Mouse (Mus musculus) hindbrain, embryonic 12.5 days (tissue): ENCODE measurements around the gene Vmn1r170. TPM values are rescaled to one million over a fixed set of nuclear protein-coding genes. Genes with fewer than 3 reads are reported as not detected.
"Not testable (repeated sequence)": the region's sequence is repeated elsewhere in the genome, so short reads cannot be mapped to it uniquely, and the experiment has no call there.

Source experiments
- ATAC-seq: fragments of 200-750 bp; cut with Nextera tagmentation; 2 replicates; pipeline ENCODE4 v1.8.0; 2017; ENCODE audit warnings: moderate TSS enrichment; ENCODE audit not compliant: low FRiP score
- H3K27ac ChIP-seq: fragments of 300-500 bp; sonication (generic); 2 replicates; pipeline ENCODE4 v1.5.1; 2016; ENCODE audit warnings: mild to moderate bottlenecking
- H3K27me3 ChIP-seq: fragments of 300-500 bp; sonication (generic); 2 replicates; pipeline ENCODE4 v1.6.1; 2016; ENCODE audit warnings: mild to moderate bottlenecking
- H3K36me3 ChIP-seq: fragments of 300-500 bp; sonication (generic); 2 replicates; pipeline ENCODE4 v1.6.1; 2016; ENCODE audit warnings: mild to moderate bottlenecking
- H3K4me1 ChIP-seq: fragments of 300-500 bp; sonication (generic); 2 replicates; pipeline ENCODE4 v1.6.1; 2016
- H3K4me2 ChIP-seq: fragments of 300-500 bp; sonication (generic); replicated peaks from 2 replicates; pipeline ENCODE4 v1.6.1; 2016; ENCODE audit warnings: mild to moderate bottlenecking
- H3K4me3 ChIP-seq: fragments of 300-500 bp; sonication (generic); 2 replicates; pipeline ENCODE4 v1.5.1; 2016; ENCODE audit warnings: mild to moderate bottlenecking
- H3K9ac ChIP-seq: fragments of 300-500 bp; sonication (generic); 2 replicates; pipeline ENCODE4 v1.6.1; 2016; ENCODE audit warnings: mild to moderate bottlenecking, moderate library complexity
- H3K9me3 ChIP-seq: fragments of 300-500 bp; sonication (generic); replicated peaks from 2 replicates; pipeline ENCODE4 v1.6.1; 2016; ENCODE audit warnings: mild to moderate bottlenecking
- WGBS: fragments of 180-500 bp; shearing (Covaris S2); methylation state at CpG from one replicate; pipeline ENCODE4 v1.1.7; 2016; 5-methylcytosine and 5-hydroxymethylcytosine counted together
- polyA plus RNA-seq: library from polyadenylated mRNA; unstranded; fragments of >200 nt; fragmentation: Nextera tagmentation; extraction: Ambion mirVana; gene quantifications from 2 replicates; pipeline ENCODE4 v1.2.1, GENCODE M21; 2016

Gene Vmn1r170
- polyA plus RNA-seq: not detected in 2 replicates

DNA sequence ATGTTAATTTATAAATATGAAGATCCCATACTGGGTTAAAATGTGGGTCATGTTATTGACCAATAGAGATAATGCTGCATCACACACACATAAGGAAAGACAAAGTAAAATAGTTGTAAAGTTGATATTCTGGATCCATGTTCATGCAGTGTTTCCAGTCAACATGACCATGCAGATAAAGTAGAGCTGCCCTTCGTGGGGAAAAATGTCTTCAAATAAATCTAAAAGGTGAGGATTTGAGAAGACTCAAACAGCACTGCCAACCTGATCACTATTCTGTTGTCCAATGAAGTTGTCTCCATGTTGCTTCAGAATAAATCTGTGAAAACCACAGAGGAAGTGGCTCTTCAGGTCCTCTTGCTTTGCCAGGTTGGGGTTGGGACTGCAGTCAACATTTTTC lies at the start of gene Vmn1r170:
Gene Vmn1r170, plus strand, starts transcription at position 301 of the 400 bp plus-strand sequence.
- WGBS: 30% methylated on average over 1 of the region's 1 CpGs
- not testable (repeated sequence) for ATAC-seq

GRCm38 (mm10) chr7:23575226-23575625 lies 30.7 kb upstream of the Vmn1r170 start, which contains the start of gene Vmn1r169:
TSS of gene Vmn1r169 (plus strand) at chr7:23575526.
- H3K4me1 ChIP-seq, ATAC-seq, H3K9ac ChIP-seq, H3K27me3 ChIP-seq, H3K4me2 ChIP-seq, H3K4me3 ChIP-seq, H3K9me3 ChIP-seq, H3K27ac ChIP-seq, H3K36me3 ChIP-seq: not testable (repeated sequence)
- WGBS: 83% methylated on average over 1 of the region's 2 CpGs

More for the DNA sequence above, at the start of gene Vmn1r170:
- H3K4me2 ChIP-seq, H3K9me3 ChIP-seq, H3K27ac ChIP-seq, H3K36me3 ChIP-seq, H3K4me3 ChIP-seq, H3K9ac ChIP-seq, H3K27me3 ChIP-seq, H3K4me1 ChIP-seq: not testable (repeated sequence)

DNA sequence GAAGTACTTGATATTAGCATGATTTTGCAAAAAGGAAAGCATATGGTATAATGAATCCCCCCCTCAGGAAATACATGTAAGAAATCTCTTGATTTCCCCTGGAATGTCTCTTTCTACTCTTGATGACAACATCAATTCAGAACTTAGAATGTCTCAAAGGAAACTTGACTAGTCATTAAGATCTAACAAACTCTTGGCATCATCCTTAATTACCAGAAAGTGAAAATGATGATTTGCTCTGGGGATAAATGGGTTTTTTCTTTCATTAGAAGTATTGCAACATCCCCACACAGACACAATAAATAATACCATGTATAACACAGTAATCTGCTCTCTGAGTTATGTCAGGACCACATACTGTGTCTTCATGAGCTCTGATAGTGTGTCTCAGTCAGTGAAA lies 24.4 kb downstream of the Vmn1r170 start, which contains the start of gene Vmn1r171:
Gene Vmn1r171, plus strand, starts transcription at position 301 of the 400 bp plus-strand sequence.
- Histone ChIP-seq H3K9me3 (peaks cover 20% of the 10 kb centered on the region), H3K4me1 (no peaks in the 10 kb centered on the region), H3K4me3 (no peak within 1 kb of the TSS), H3K36me3 (no peaks in the 10 kb centered on the region), H3K27me3 (no peaks in the 10 kb centered on the region), H3K4me2 (no peak within 1 kb of the TSS), H3K9ac (no peak within 1 kb of the TSS), H3K27ac (no peak within 1 kb of the TSS)
- ATAC-seq: no peak

Other genes with a start within 250 kb of the Vmn1r170 start
- 0.07 TPM in 1 of 2 replicates, not detected in the other for gene Nlrp5, start 220.3 kb upstream of the Vmn1r170 start, polyA plus RNA-seq
- gene Vmn1r167, start 99.0 kb upstream of the Vmn1r170 start, polyA plus RNA-seq: not detected in 2 replicates
- not detected in 2 replicates for gene Vmn1r168, start 66.4 kb upstream of the Vmn1r170 start, polyA plus RNA-seq
- not detected in 2 replicates for gene Vmn1r169, start 30.6 kb upstream of the Vmn1r170 start, polyA plus RNA-seq
- gene Vmn1r171, start 24.5 kb downstream of the Vmn1r170 start, polyA plus RNA-seq: not detected in 2 replicates
- gene Vmn1r172, start 52.1 kb downstream of the Vmn1r170 start, polyA plus RNA-seq: not detected in 2 replicates
- gene Vmn1r173, start 94.5 kb downstream of the Vmn1r170 start, polyA plus RNA-seq: not detected in 2 replicates
- gene Vmn1r174, start 146.1 kb downstream of the Vmn1r170 start, polyA plus RNA-seq: not detected in 2 replicates
- not detected in 2 replicates for gene Vmn1r175, start 204.5 kb downstream of the Vmn1r170 start, polyA plus RNA-seq
- not detected in 2 replicates for gene Vmn1r176, start 231.2 kb downstream of the Vmn1r170 start, polyA plus RNA-seq